Mouse (Mus musculus): ENCODE data around the gene Ciart. TPM values are rescaled to one million over a fixed set of nuclear protein-coding genes. Genes with fewer than 3 reads are reported as not detected.
A peak's percentile ranks its signal among the peaks of the same experiment; 100 is the strongest.

The Ciart gene
- total and polyA plus RNA-seq, 3 experiments, result 1.0 to 5.1 (median 1.0) TPM

- H3K27ac ChIP-seq (ENCODE audit: insufficient read depth, low read depth), result no peak overlapping the region
- no peaks in the 10 kb centered on the region for H3K4me1 ChIP-seq (ENCODE audit: control insufficient read depth in 1 of 2, insufficient read depth in 2 of 2)
- no peak for DNase-seq (ENCODE audit: extremely low read depth)
- TF ChIP-seq ZC3H11A (IDR thresholded peaks at IDR 0.05; ENCODE audit: low read depth, low read length) (no peak), HCFC1 (IDR thresholded peaks at IDR 0.05; ENCODE audit: low read depth, low read length) (no peak), ZMIZ1 (IDR thresholded peaks at IDR 0.05; ENCODE audit: low read depth, low read length) (no peak), ZKSCAN1 (IDR thresholded peaks at IDR 0.05; ENCODE audit: borderline replicate concordance, low read depth, low read length) (no peak), RCOR1 (conservative IDR thresholded peaks at IDR 0.05; ENCODE audit: low read depth, low read length) (no peak), KAT2A (IDR thresholded peaks at IDR 0.05; ENCODE audit: insufficient replicate concordance, low read length) (no peak), ZNF384 (IDR thresholded peaks at IDR 0.05; ENCODE audit: low read depth, low read length) (no peak), UBTF (IDR thresholded peaks at IDR 0.05; ENCODE audit: low read depth, low read length) (no peak), CTCF (conservative IDR thresholded peaks at IDR 0.05 in 1 of 2, IDR thresholded peaks at IDR 0.05 in 1 of 2; ENCODE audit: low read depth in 2 of 2, low read length in 2 of 2) (no peak), CHD1 (IDR thresholded peaks at IDR 0.05; ENCODE audit: low read depth, low read length) (no peak), JUN (IDR thresholded peaks at IDR 0.05; ENCODE audit: insufficient read depth, low read depth, low read length) (no peak), SIN3A (IDR thresholded peaks at IDR 0.05; ENCODE audit: low read length) (no peak), POLR2AphosphoS2 (IDR thresholded peaks at IDR 0.05; ENCODE audit: low read depth, low read length) (no peak), CHD2 (IDR thresholded peaks at IDR 0.05; ENCODE audit: low read length) (no peak), NELFE (IDR thresholded peaks at IDR 0.05; ENCODE audit: low read depth, low read length) (no peak), MEF2A (IDR thresholded peaks at IDR 0.05; ENCODE audit: borderline replicate concordance, low read depth, low read length) (no peak), TBP (conservative IDR thresholded peaks at IDR 0.05; ENCODE audit: low read depth, low read length) (no peak), TCF12 (IDR thresholded peaks at IDR 0.05; ENCODE audit: low read depth, low read length) (no peak), JUND (conservative IDR thresholded peaks at IDR 0.05; ENCODE audit: low read depth, low read length) (no peak), SMC3 (IDR thresholded peaks at IDR 0.05; ENCODE audit: low read depth, low read length) (no peak)
- H3K27me3 ChIP-seq (replicated peaks), result no peaks in the 10 kb centered on the region
- peaks cover 8% of the 10 kb centered on the region for H3K9me3 ChIP-seq (replicated peaks; ENCODE audit: low read length)
- no peak overlapping the region for H3K4me2 ChIP-seq (ENCODE audit: insufficient read depth, low read depth, poor library complexity, severe bottlenecking)
- H3K9ac ChIP-seq (ENCODE audit: insufficient read depth, low read depth), result no peak overlapping the region
- H3K36me3 ChIP-seq (replicated peaks in 1 of 2; ENCODE audit: control insufficient read depth in 1 of 2, insufficient read depth in 1 of 2, low read length in 1 of 2), result peaks cover 31 to 66% of the 10 kb centered on the region in 2 experiments
- in situ Hi-C loops (cut with MboI; ENCODE audit: low pct_ligation_motif_present, low pct_unique_long_range_greater_than_20kb, low sequenced_read_pairs) (no loop called here), dilution Hi-C loops (cut with MboI; ENCODE audit: extremely low pct_ligation_motif_present, extremely low pct_unique_long_range_greater_than_20kb, low sequenced_read_pairs) (no loop called here)
- peaks cover 6% of the 10 kb centered on the region for H3K79me2 ChIP-seq (replicated peaks; ENCODE audit: control insufficient read depth, extremely low read depth, insufficient read depth, poor library complexity, severe bottlenecking)
- no peak overlapping the region for H3K4me3 ChIP-seq (replicated peaks in 1 of 3; ENCODE audit: low read depth in 2 of 3, low read length in 2 of 3, poor library complexity in 1 of 3)
These were observed 3.0 kb downstream of the Ciart start for GRCm38 (mm10) chr3:95879063-95879462.

DNA sequence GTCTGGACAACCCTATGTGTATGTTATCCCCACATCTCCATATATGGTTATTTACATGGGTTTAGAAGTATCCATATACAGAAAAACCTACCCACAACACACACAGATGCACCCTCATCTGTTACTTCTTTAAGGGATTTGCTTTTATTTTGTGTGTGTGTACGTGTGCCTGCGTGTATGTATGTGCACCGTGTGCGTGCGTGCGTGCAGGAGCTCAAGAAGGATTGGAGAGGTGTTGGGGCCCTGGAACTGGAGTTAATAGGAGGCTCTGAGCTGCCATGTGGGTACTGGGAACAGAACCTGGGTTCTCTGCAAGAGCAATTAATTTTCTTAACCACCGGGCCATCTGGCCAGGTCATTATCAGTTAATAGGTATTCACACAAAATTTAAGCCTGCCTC, 10.0 kb downstream of the Ciart start:
- dilution Hi-C loops (cut with MboI; ENCODE audit: extremely low pct_ligation_motif_present, extremely low pct_unique_long_range_greater_than_20kb, low sequenced_read_pairs), result no loop called here
- Histone ChIP-seq H3K9me3 (replicated peaks; ENCODE audit: low read length) (no peaks in the 10 kb centered on the region), H3K4me3 (replicated peaks in 1 of 3; ENCODE audit: low read depth in 2 of 3, low read length in 2 of 3, poor library complexity in 1 of 3) (peak overlapping the region; percentile 68 to 96 (median 94)), H3K36me3 (replicated peaks in 1 of 2; ENCODE audit: control insufficient read depth in 1 of 2, insufficient read depth in 1 of 2, low read length in 1 of 2) (peaks cover 25 to 56% of the 10 kb centered on the region in 2 experiments), H3K27me3 (replicated peaks) (no peaks in the 10 kb centered on the region), H3K4me2 (ENCODE audit: insufficient read depth, low read depth, poor library complexity, severe bottlenecking) (peak overlapping the region; percentile 96), H3K4me1 (ENCODE audit: control insufficient read depth in 1 of 2, insufficient read depth in 2 of 2) (peaks cover 3 to 19% of the 10 kb centered on the region in 2 experiments; a peak in 3 of 4 replicates), H3K79me2 (replicated peaks; ENCODE audit: control insufficient read depth, extremely low read depth, insufficient read depth, poor library complexity, severe bottlenecking) (peaks cover 43% of the 10 kb centered on the region), H3K27ac (ENCODE audit: insufficient read depth, low read depth) (peak overlapping the region; percentile 38; the same call in 1 of the 2 replicates), H3K9ac (ENCODE audit: insufficient read depth, low read depth) (peak overlapping the region; percentile 91)
- TF ChIP-seq POLR2AphosphoS2 (IDR thresholded peaks at IDR 0.05; ENCODE audit: low read depth, low read length), result no peak
- 0 out of 2 replicates have a peak, but pooled peaks have one; percentile 21 for TF ChIP-seq MXI1 (IDR thresholded peaks at IDR 0.05; ENCODE audit: low read depth, low read length)
- no peak for DNase-seq (ENCODE audit: extremely low read depth)
- in situ Hi-C loops (cut with MboI; ENCODE audit: low pct_ligation_motif_present, low pct_unique_long_range_greater_than_20kb, low sequenced_read_pairs), result no loop called here
